Mouse (Mus musculus) erythroblast, embryonic 14.5 days (primary cell): Measurements from ENCODE around the gene Ppp1r9a.

Experiments used
- GATA1 ChIP-seq: IDR thresholded peaks from 2 replicates; pipeline ENCODE4 v1.6.1; 2012; ENCODE audit warnings: low read length, inconsistent platforms, mixed read lengths
- TAL1 ChIP-seq: IDR thresholded peaks from 3 replicates; pipeline ENCODE4 v1.6.1; 2012; ENCODE audit warnings: low read length, inconsistent platforms, mixed read lengths

- TF ChIP-seq GATA1 (no peak), TAL1 (no peak)
These were observed 286.2 kb downstream of the Ppp1r9a start for GRCm38 (mm10) chr6:5188938-5189337.
